Mouse (Mus musculus): ENCODE data around the gene Dthd1. TPM values are rescaled to one million over a fixed set of nuclear protein-coding genes. Genes with fewer than 3 reads are reported as not detected.

The Dthd1 gene
- polyA plus RNA-seq, 1 experiment from 2014 or later: not detected

DNA sequence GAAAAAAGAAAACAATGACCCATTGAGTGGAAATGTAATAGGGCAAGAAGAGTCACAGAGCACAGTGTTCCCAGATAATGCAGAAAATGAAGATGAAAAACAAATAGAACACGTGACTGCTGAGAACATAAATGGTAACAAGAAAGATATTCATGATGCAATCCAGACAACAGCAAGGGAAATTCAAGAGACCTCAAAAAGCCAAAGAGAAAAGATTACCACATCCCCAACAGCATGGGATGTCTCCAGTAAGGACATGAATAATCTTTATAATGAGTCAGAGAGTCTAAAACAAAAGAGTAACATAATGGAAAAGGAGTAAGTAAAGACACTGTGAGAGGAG lies 420 bp downstream of the Dthd1 start:
- Histone ChIP-seq H3K36me3 (no peaks in the 10 kb centered on the region), H3K9me3 (replicated peaks) (no peaks in the 10 kb centered on the region), H3K4me2 (no peak overlapping the region), H3K27me3 (no peaks in the 10 kb centered on the region), H3K27ac (no peak overlapping the region), H3K4me1 (replicated peaks) (no peaks in the 10 kb centered on the region), H3K4me3 (replicated peaks) (no peak overlapping the region), H3K9ac (no peak overlapping the region)
- 47% methylated on average over 1 of the region's 1 CpGs for WGBS (ENCODE audit: insufficient replicate concordance)
- DNase-seq (no peak), ATAC-seq (ENCODE audit: low read depth) (no peak)

DNA sequence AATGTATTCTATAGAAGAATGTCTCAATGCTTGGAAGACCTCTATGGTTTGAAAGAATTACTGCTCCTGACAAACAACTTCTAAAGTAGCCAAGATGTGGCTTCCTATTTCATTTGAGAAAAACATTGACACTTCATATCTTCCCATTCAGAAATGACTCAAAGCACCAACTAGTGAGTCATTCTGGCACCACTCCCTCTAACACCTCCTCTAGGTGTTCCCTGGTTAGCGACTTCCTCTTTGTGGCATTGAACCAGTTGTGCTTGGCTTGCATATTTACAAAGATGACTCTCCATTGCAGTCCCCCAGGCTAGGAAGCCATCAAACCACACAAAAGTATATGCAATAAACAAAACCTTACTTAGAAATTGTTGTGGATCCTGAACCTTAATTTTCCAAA lies 2.1 kb downstream of the Dthd1 start:
- WGBS (ENCODE audit: insufficient replicate concordance): 53% methylated on average over 1 of the region's 1 CpGs
- H3K9ac ChIP-seq: no peak overlapping the region
- DNase-seq (no peak), ATAC-seq (ENCODE audit: low read depth) (no peak)
- no peaks in the 10 kb centered on the region for H3K9me3 ChIP-seq (replicated peaks)
- no peaks in the 10 kb centered on the region for H3K27me3 ChIP-seq
- no peak overlapping the region for H3K4me3 ChIP-seq (replicated peaks)
- H3K4me1 ChIP-seq (replicated peaks): no peaks in the 10 kb centered on the region
- H3K27ac ChIP-seq: no peak overlapping the region
- H3K36me3 ChIP-seq: no peaks in the 10 kb centered on the region
- H3K4me2 ChIP-seq: no peak overlapping the region

DNA sequence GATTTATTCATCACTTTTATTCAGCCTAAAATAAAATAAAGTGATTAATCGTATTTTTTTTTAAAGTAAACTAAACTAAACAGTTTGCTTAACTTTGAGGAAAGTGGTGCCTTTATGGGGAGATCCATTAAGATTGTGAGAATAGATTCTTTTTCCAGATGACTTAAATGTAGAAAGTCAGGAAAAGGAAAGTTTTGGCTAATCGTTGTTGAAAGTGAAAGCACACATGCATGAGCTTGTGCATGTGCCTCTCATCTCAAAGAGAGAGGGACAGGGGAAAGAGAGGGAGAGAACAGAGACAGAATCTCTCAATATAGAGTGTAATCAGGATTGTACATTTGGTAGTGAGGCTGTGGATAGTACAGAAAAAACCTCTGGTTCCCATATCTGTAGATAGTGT lies 5.9 kb downstream of the Dthd1 start:
- Histone ChIP-seq H3K4me1 (replicated peaks) (no peaks in the 10 kb centered on the region), H3K27ac (no peak overlapping the region), H3K4me2 (no peak overlapping the region), H3K27me3 (no peaks in the 10 kb centered on the region), H3K36me3 (no peaks in the 10 kb centered on the region), H3K9ac (no peak overlapping the region), H3K9me3 (replicated peaks) (no peaks in the 10 kb centered on the region), H3K4me3 (replicated peaks) (no peak overlapping the region)
- DNase-seq: no peak
- ATAC-seq (ENCODE audit: low read depth): no peak
- 50% methylated on average over 2 of the region's 2 CpGs for WGBS (ENCODE audit: insufficient replicate concordance)

DNA sequence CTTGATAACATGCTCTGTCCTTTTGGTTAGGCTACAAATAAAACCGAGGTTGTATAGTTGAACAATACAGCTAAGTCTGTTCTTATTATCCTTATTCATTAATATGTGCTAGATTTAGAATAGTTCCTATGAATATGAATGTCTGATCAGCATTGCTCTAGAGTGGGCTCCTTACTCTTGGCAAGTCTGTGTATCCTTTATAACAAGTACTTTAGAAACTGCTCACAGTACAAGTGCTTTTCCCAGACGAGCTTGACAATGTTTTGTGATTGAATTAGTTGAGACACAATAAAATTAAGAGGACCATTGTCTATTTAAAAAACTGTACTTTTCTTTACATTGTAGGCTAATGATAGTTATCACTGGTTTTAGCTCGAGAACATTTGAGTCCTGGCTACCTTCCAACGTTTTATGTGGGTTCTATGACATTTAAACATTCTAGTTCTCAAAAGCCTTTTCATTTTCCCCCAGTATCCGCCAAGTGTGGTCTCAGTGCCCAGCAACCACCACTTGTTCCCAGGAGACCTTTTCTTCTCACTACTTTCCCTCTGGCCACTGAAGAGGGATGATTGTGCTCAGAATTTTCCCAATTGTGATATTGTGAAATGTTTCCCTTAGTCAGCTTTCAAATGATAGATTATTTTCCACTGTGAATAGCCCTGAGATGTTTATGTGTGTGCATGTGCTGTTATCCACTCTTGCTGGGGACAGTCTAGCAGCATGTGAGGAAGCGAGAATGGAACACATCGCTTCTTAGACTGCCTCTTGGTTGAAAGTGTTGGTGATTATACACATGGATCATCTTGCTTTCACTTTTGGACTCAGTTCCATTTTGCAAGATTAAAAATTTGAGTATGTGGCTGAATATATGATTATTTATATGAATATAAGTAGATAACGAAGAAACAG lies 7.0 kb downstream of the Dthd1 start:
- no peaks in the 10 kb centered on the region for H3K9me3 ChIP-seq (replicated peaks)
- no peaks in the 10 kb centered on the region for H3K4me1 ChIP-seq (replicated peaks)
- no peaks in the 10 kb centered on the region for H3K27me3 ChIP-seq
- no peak overlapping the region for H3K4me3 ChIP-seq (replicated peaks)
- ATAC-seq (ENCODE audit: low read depth) (no peak), DNase-seq (no peak)
- no peak overlapping the region for H3K4me2 ChIP-seq
- H3K27ac ChIP-seq: no peak overlapping the region
- H3K36me3 ChIP-seq: no peaks in the 10 kb centered on the region
- WGBS (ENCODE audit: insufficient replicate concordance): 55% methylated on average over 8 of the region's 8 CpGs
- no peak overlapping the region for H3K9ac ChIP-seq

DNA sequence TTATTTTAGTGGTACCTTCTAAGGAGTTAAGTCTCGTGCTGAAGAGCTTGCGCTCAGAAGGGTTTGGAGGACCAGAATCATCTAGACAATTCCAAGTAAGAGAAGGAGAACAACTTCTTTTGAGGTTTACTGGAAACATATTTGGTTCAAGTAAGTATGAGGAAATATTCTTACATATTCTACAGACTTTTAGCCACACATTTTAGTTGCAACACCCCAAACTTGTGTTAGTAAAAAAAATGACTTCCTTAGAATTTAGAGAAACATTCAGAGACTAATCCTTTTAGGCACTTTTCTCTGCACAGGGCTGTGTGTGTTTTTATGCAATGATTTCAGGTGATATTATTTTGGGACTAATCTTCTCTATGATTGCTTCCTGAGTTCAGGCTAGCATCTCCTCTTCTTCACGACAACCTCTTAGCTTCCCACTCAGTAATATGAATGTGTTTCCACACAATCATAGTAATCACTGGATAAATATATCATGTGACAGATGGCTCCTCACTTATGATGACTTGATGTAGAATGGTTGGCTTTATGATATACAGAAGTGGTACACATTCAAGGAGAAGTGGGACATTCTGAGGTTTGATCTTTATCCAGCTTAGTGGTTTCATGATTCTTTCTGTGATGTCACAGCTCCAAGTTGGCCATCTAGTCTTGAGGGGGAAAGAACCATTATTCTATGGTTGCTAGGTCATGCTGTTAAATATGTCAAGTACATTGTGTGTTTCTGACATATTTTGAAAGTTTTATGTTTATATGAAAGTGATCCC lies 29.5 kb downstream of the Dthd1 start:
- ATAC-seq (ENCODE audit: low read depth) (no peak), DNase-seq (no peak)
- H3K4me1 ChIP-seq (replicated peaks): no peaks in the 10 kb centered on the region
- H3K9ac ChIP-seq: no peak overlapping the region
- no peak overlapping the region for H3K4me2 ChIP-seq
- 68% methylated on average over 3 of the region's 3 CpGs for WGBS (ENCODE audit: insufficient replicate concordance)
- H3K4me3 ChIP-seq (replicated peaks): no peak overlapping the region
- no peaks in the 10 kb centered on the region for H3K9me3 ChIP-seq (replicated peaks)
- no peaks in the 10 kb centered on the region for H3K27me3 ChIP-seq
- H3K36me3 ChIP-seq: no peaks in the 10 kb centered on the region
- H3K27ac ChIP-seq: no peak overlapping the region

DNA sequence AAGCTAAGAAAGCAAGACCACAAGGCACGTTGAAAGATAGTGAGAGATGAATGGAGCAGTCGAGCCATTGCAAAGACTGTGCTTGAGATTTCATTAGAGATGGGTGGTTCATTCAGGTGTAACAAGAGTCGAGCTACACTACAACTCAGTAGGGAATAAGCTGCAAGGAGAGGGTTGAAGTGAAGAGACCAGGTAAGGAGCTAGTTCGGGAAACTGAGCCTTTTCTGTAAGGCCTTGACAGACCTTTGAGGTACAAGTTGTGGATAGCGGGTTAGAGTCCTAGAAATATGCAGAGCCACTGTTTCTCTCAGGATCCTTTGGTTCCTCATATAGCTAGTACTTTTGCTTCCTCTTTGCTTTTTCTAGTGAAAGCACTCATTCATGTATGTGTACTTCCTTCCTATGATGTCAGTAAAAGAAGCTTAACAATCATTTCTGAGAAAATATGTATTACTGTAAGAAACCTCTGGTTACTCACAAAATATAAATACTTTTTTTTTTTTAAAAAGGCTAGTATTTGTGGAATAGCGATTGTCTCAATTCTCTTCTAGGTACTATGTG lies 33.0 kb downstream of the Dthd1 start:
- no peaks in the 10 kb centered on the region for H3K27me3 ChIP-seq
- no peak overlapping the region for H3K9ac ChIP-seq
- no peak overlapping the region for H3K4me2 ChIP-seq
- H3K4me3 ChIP-seq (replicated peaks): no peak overlapping the region
- ATAC-seq (ENCODE audit: low read depth) (no peak), DNase-seq (no peak)
- no peak overlapping the region for H3K27ac ChIP-seq
- WGBS (ENCODE audit: insufficient replicate concordance): 51% methylated on average over 6 of the region's 6 CpGs
- no peaks in the 10 kb centered on the region for H3K4me1 ChIP-seq (replicated peaks)
- no peaks in the 10 kb centered on the region for H3K36me3 ChIP-seq
- H3K9me3 ChIP-seq (replicated peaks): no peaks in the 10 kb centered on the region

DNA sequence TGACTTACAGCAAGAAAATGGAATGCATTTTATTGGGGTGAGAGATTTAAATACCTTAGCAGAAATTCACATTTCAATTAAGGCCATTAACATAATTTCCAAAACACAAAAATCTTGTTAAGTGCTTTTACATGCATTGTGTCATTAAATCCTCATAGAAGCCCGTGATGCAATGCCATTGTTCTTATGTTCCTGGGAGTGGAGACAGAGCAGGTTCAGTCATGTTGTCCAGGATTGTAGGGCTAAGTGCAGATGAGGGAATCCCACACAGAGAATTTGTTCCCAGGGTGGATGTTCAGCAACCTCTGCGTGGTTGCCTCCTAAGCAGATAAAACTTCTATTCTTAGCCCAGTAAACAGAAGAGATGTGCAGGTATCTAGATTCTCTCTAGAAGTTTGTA lies 37.7 kb downstream of the Dthd1 start:
- ATAC-seq (ENCODE audit: low read depth): no peak

DNA sequence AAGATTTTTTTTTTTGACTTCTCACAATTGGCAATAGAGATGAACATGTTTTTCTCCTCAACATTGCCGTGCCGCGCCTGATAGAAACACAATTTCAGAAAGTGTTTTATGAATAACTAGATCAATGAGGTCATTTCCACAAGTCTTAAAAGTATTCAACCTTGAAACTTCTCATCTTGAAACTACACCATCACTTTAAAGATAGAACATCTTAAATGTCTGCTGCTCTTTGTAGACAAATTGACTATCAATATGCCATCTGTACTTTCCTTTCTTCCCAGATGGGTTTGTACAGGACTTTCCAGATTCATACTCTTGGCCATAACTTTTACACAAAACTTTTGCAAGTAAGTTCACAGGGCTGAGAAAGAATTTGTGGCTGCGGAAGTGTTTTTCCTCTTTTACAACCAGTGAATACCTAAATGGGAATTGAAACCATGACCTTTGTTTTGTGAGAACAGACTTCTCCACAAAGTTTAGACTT lies 40.8 kb downstream of the Dthd1 start:
- WGBS (ENCODE audit: insufficient replicate concordance): 77% methylated on average over 4 of the region's 4 CpGs
- no peak for DNase-seq
- no peaks in the 10 kb centered on the region for H3K4me1 ChIP-seq (replicated peaks)
- H3K4me3 ChIP-seq (replicated peaks): no peak overlapping the region
- no peaks in the 10 kb centered on the region for H3K36me3 ChIP-seq
- no peak overlapping the region for H3K27ac ChIP-seq
- no peak for ATAC-seq (ENCODE audit: low read depth)
- no peaks in the 10 kb centered on the region for H3K9me3 ChIP-seq (replicated peaks)
- H3K9ac ChIP-seq: no peak overlapping the region
- H3K4me2 ChIP-seq: no peak overlapping the region
- no peaks in the 10 kb centered on the region for H3K27me3 ChIP-seq

More for the DNA sequence above, 37.7 kb downstream of the Dthd1 start:
- Histone ChIP-seq H3K9me3 (replicated peaks) (no peaks in the 10 kb centered on the region), H3K4me2 (no peak overlapping the region), H3K4me1 (replicated peaks) (no peaks in the 10 kb centered on the region), H3K36me3 (no peaks in the 10 kb centered on the region), H3K27ac (no peak overlapping the region), H3K9ac (no peak overlapping the region), H3K4me3 (replicated peaks) (no peak overlapping the region), H3K27me3 (no peaks in the 10 kb centered on the region)
- no peak for DNase-seq
- WGBS (ENCODE audit: insufficient replicate concordance): 59% methylated on average over 2 of the region's 2 CpGs

DNA sequence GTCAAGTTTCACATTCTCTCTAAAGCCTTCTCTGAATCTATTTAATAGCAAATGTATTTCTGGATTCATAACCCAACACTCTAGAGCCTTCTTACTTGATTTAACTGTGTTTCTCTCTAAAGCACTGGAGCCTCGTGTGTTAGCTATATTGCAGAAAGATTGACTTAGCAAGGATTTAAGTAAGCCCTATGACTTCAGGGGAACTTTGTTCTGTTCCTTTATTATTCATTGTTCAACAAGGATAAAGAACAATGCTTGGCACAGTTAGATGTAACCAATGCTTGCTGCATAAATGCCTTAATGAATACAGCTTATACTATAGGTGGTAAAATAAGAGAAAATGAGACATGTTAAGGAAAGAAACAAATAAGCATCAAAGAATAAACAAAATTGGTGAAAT lies 43.9 kb downstream of the Dthd1 start:
- Histone ChIP-seq H3K27me3 (no peaks in the 10 kb centered on the region), H3K9me3 (replicated peaks) (no peaks in the 10 kb centered on the region), H3K9ac (no peak overlapping the region), H3K36me3 (no peaks in the 10 kb centered on the region), H3K4me2 (no peak overlapping the region), H3K4me1 (replicated peaks) (no peaks in the 10 kb centered on the region), H3K27ac (no peak overlapping the region), H3K4me3 (replicated peaks) (no peak overlapping the region)
- ATAC-seq (ENCODE audit: low read depth) (no peak), DNase-seq (no peak)
- WGBS (ENCODE audit: insufficient replicate concordance): 61% methylated on average over 1 of the region's 1 CpGs

DNA sequence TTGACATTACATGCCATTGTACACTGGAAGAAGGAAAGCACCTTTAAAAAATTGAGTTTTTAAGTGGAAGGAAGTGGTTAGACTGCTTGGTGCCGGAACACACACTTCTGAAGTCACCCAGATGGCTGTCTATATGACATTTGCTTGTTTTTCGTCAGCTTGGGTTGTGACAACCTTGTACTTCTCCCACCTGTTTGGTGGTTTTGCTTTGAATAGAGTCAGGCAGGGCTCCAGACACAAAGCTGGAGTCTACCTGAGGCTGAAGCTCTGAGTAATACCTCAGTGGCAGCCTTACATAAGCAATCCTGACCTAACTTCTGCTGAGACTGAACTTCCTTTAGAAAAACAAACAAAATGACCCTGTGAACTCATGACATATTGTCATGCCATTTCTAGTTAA lies 44.7 kb downstream of the Dthd1 start:
- WGBS (ENCODE audit: insufficient replicate concordance): 36% methylated on average over 2 of the region's 2 CpGs
- no peaks in the 10 kb centered on the region for H3K4me1 ChIP-seq (replicated peaks)
- H3K27ac ChIP-seq: no peak overlapping the region
- H3K4me2 ChIP-seq: no peak overlapping the region
- no peak overlapping the region for H3K4me3 ChIP-seq (replicated peaks)
- DNase-seq: no peak
- no peaks in the 10 kb centered on the region for H3K27me3 ChIP-seq
- ATAC-seq (ENCODE audit: low read depth): no peak
- no peak overlapping the region for H3K9ac ChIP-seq
- H3K9me3 ChIP-seq (replicated peaks): no peaks in the 10 kb centered on the region
- no peaks in the 10 kb centered on the region for H3K36me3 ChIP-seq

DNA sequence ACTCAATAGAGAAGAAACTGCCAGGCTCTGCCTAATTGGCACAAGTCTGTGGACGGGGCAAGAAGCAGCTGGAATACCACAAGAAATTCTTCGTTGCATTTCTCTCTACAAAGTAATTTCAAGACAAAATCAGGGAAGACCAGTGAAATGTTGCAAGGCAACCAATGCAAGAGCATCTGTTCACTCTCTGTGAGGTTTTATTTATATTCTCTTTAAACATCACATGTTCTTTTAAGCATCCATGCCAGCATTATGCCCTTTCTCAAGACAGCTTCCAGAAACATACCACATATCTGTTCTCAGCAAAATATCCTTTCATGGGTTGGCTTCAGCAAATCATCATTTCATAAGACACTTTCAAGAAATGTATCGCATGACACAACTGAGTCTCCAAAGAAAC lies 50.7 kb downstream of the Dthd1 start:
- Histone ChIP-seq H3K4me3 (replicated peaks) (no peak overlapping the region), H3K27me3 (no peaks in the 10 kb centered on the region), H3K36me3 (no peaks in the 10 kb centered on the region), H3K9ac (no peak overlapping the region), H3K27ac (no peak overlapping the region), H3K4me1 (replicated peaks) (no peaks in the 10 kb centered on the region), H3K9me3 (replicated peaks) (no peaks in the 10 kb centered on the region), H3K4me2 (no peak overlapping the region)
- ATAC-seq (ENCODE audit: low read depth): no peak
- 54% methylated on average over 3 of the region's 3 CpGs for WGBS (ENCODE audit: insufficient replicate concordance)
- DNase-seq: no peak
